Mouse (Mus musculus) CH12.LX (cell line): ENCODE results near the gene Sh3rf1. TPM values are rescaled to one million over a fixed set of nuclear protein-coding genes. Genes with fewer than 3 reads are reported as not detected.

Source experiments
- DNase-seq: peaks from one replicate; pipeline ENCODE4 v3.0.0-alpha.2; 2013; ENCODE audit errors: extremely low read depth
- H3K27ac ChIP-seq: 2 replicates; pipeline ENCODE4 v1.5.1; 2012; ENCODE audit warnings: low read depth, mild to moderate bottlenecking, control low read depth, moderate library complexity; ENCODE audit not compliant: insufficient read depth
- H3K27me3 ChIP-seq: replicated peaks from 2 replicates; pipeline ENCODE3; 2012; ENCODE audit warnings: inconsistent platforms
- H3K36me3 ChIP-seq, 2 experiments: replicated peaks in 1 of 2; 2 replicates each; pipeline versions ENCODE3 to v1.6.1; 2012; ENCODE audit warnings: inconsistent platforms in 1 of 2, low read length in 1 of 2, mild to moderate bottlenecking in 1 of 2, mixed read lengths in 1 of 2, moderate library complexity in 1 of 2; ENCODE audit not compliant: control insufficient read depth in 1 of 2, insufficient read depth in 1 of 2
- H3K4me1 ChIP-seq, 2 experiments: 2 replicates each; pipeline ENCODE4 v1.6.1; 2012; ENCODE audit warnings: inconsistent platforms in 1 of 2, moderate library complexity in 1 of 2; ENCODE audit not compliant: insufficient read depth in 2 of 2, control insufficient read depth in 1 of 2
- H3K4me2 ChIP-seq: 2 replicates; pipeline ENCODE4 v1.6.1; 2012; ENCODE audit warnings: low read depth, mild to moderate bottlenecking, control low read depth; ENCODE audit not compliant: poor library complexity, insufficient read depth, severe bottlenecking
- H3K4me3 ChIP-seq, 3 experiments: fragments of 150-350 bp in 1 of 3; sonication (generic) in 1 of 3; replicated peaks in 1 of 3; 2 replicates each; pipeline versions ENCODE3 to v1.5.1; 2011 to 2012; ENCODE audit warnings: low read depth in 2 of 3, low read length in 2 of 3, mild to moderate bottlenecking in 2 of 3, moderate library complexity in 2 of 3, control low read depth in 1 of 3, improper control_type of control experiment in 1 of 3, inconsistent platforms in 1 of 3, mixed read lengths in 1 of 3; ENCODE audit not compliant: poor library complexity in 1 of 3
- H3K79me2 ChIP-seq: replicated peaks from 2 replicates; pipeline ENCODE4 v1.6.1; 2012; ENCODE audit warnings: mild to moderate bottlenecking, moderate library complexity; ENCODE audit not compliant: control insufficient read depth, poor library complexity, insufficient read depth, severe bottlenecking; ENCODE audit errors: extremely low read depth
- H3K9ac ChIP-seq: 2 replicates; pipeline ENCODE4 v1.6.1; 2012; ENCODE audit warnings: low read depth, mild to moderate bottlenecking, control low read depth, moderate library complexity; ENCODE audit not compliant: insufficient read depth
- H3K9me3 ChIP-seq: replicated peaks from 2 replicates; pipeline ENCODE3; 2012; ENCODE audit warnings: low read length, inconsistent platforms, mixed read lengths
- BHLHE40 ChIP-seq: IDR thresholded peaks from 2 replicates; pipeline ENCODE4 v1.6.1; 2011; ENCODE audit warnings: mild to moderate bottlenecking, low read depth, low read length, improper control_type of control experiment
- CHD1 ChIP-seq: IDR thresholded peaks from 2 replicates; pipeline ENCODE4 v1.6.1; 2012; ENCODE audit warnings: low read depth, low read length, improper control_type of control experiment, inconsistent platforms
- CTCF ChIP-seq, 2 experiments: IDR thresholded peaks in 1 of 2; conservative IDR thresholded peaks in 1 of 2; 2 replicates each; pipeline ENCODE4 v1.5.1; 2011 to 2012; ENCODE audit warnings: low read depth in 2 of 2, low read length in 2 of 2, improper control_type of control experiment in 1 of 2, inconsistent platforms in 1 of 2, mild to moderate bottlenecking in 1 of 2, moderate library complexity in 1 of 2
- EP300 ChIP-seq: IDR thresholded peaks from 2 replicates; pipeline ENCODE4 v1.6.1; 2011; ENCODE audit warnings: low read length, improper control_type of control experiment
- IRF4 ChIP-seq: IDR thresholded peaks from 2 replicates; pipeline ENCODE4 v1.6.1; 2014; ENCODE audit warnings: low read depth, mild to moderate bottlenecking, inconsistent platforms, low read length, improper control_type of control experiment
- JUN ChIP-seq: IDR thresholded peaks from 2 replicates; pipeline ENCODE4 v1.6.1; 2011; ENCODE audit warnings: low read depth, mild to moderate bottlenecking, low read length, improper control_type of control experiment, moderate library complexity; ENCODE audit not compliant: insufficient read depth
- KAT2A ChIP-seq: IDR thresholded peaks from 2 replicates; pipeline ENCODE4 v1.6.1; 2012; ENCODE audit warnings: low read length, improper control_type of control experiment, inconsistent platforms; ENCODE audit not compliant: insufficient replicate concordance
- MAFK ChIP-seq: IDR thresholded peaks from 2 replicates; pipeline ENCODE4 v1.6.1; 2011; ENCODE audit warnings: low read length, improper control_type of control experiment; ENCODE audit not compliant: insufficient replicate concordance
- MYC ChIP-seq: IDR thresholded peaks from 2 replicates; pipeline ENCODE4 v1.6.1; 2011; ENCODE audit warnings: low read depth, mild to moderate bottlenecking, improper control_type of control experiment, low read length
- NELFE ChIP-seq: IDR thresholded peaks from 2 replicates; pipeline ENCODE4 v1.6.1; 2011; ENCODE audit warnings: low read depth, low read length, improper control_type of control experiment
- PAX5 ChIP-seq: IDR thresholded peaks from 2 replicates; pipeline ENCODE4 v1.6.1; 2012; ENCODE audit warnings: low read length, inconsistent platforms, mixed read lengths
- POLR2A ChIP-seq: IDR thresholded peaks from 2 replicates; pipeline ENCODE4 v1.6.1; 2011; ENCODE audit warnings: low read depth, mild to moderate bottlenecking, improper control_type of control experiment, low read length
- POLR2AphosphoS2 ChIP-seq: IDR thresholded peaks from 2 replicates; pipeline ENCODE4 v1.6.1; 2011; ENCODE audit warnings: low read depth, low read length, improper control_type of control experiment
- RAD21 ChIP-seq: IDR thresholded peaks from 2 replicates; pipeline ENCODE4 v1.6.1; 2011; ENCODE audit warnings: low read depth, mild to moderate bottlenecking, low read length, improper control_type of control experiment, moderate library complexity
- TBP ChIP-seq: conservative IDR thresholded peaks from 2 replicates; pipeline ENCODE4 v1.6.1; 2011; ENCODE audit warnings: low read depth, low read length, improper control_type of control experiment
- TCF12 ChIP-seq: IDR thresholded peaks from 2 replicates; pipeline ENCODE4 v1.6.1; 2014; ENCODE audit warnings: low read depth, mild to moderate bottlenecking, inconsistent platforms, low read length, improper control_type of control experiment
- UBTF ChIP-seq: IDR thresholded peaks from 2 replicates; pipeline ENCODE4 v1.6.1; 2012; ENCODE audit warnings: low read depth, mild to moderate bottlenecking, inconsistent platforms, low read length, improper control_type of control experiment, moderate library complexity
- USF2 ChIP-seq: conservative IDR thresholded peaks from 2 replicates; pipeline ENCODE4 v1.6.1; 2011; ENCODE audit warnings: low read depth, low read length, improper control_type of control experiment
- ZNF384 ChIP-seq: IDR thresholded peaks from 2 replicates; pipeline ENCODE4 v1.6.1; 2012; ENCODE audit warnings: low read depth, low read length, improper control_type of control experiment, inconsistent platforms
- dilution Hi-C: fragments of 300-500 bp; cut with MboI; formaldehyde crosslinking; loops from 2 replicates; pipeline ENCODE4 v1.14.3; 2020; ENCODE audit warnings: low sequenced_read_pairs; ENCODE audit not compliant: extremely low pct_unique_long_range_greater_than_20kb, extremely low pct_ligation_motif_present
- in situ Hi-C: fragments of 300-500 bp; cut with MboI; formaldehyde crosslinking; loops from 3 replicates; pipeline ENCODE4 v1.14.3; 2019; ENCODE audit warnings: low sequenced_read_pairs, low pct_ligation_motif_present, low pct_unique_long_range_greater_than_20kb, mixed read lengths
- polyA plus RNA-seq: library from polyadenylated mRNA; unstranded; fragments of >175 nt; gene quantifications from 2 replicates; pipeline ENCODE4 v1.2.1, GENCODE M21; 2012; ENCODE audit warnings: low read depth; ENCODE audit not compliant: insufficient read length
- total RNA-seq, 2 experiments: library from RNA; depleted of rRNA; stranded (reverse); fragments of 300-350 nt in 1 of 2; fragments of >200 nt in 1 of 2; gene quantifications; 2 replicates each; pipeline ENCODE4 v1.2.3; 2012 to 2014

Sh3rf1 gene
- total and polyA plus RNA-seq, 3 experiments = 6.0 to 16.8 (median 10.6) TPM

- dilution Hi-C loops = no loop called here
These were observed 49.9 kb downstream of the Sh3rf1 start for GRCm38 (mm10) chr8:61273307-61274221.

GRCm38 (mm10) chr8:61274602-61275462, 51.2 kb downstream of the Sh3rf1 start:
- TF ChIP-seq MAFK (no peak), ZNF384 (no peak), PAX5 (no peak), BHLHE40 (no peak), TCF12 (no peak), RAD21 (no peak), NELFE (no peak), IRF4 (no peak), UBTF (no peak), TBP (no peak), CTCF (conservative IDR thresholded peaks at IDR 0.05 in 1 of 2, IDR thresholded peaks at IDR 0.05 in 1 of 2; ENCODE audit: low read depth in 2 of 2, low read length in 2 of 2) (no peak), POLR2A (no peak), MYC (no peak)
- Histone ChIP-seq H3K9ac (no peak overlapping the region), H3K79me2 (no peaks in the 10 kb centered on the region; the same call in none of the 2 replicates), H3K4me1 (peaks cover 7 to 47% of the 10 kb centered on the region in 2 experiments; a peak in 3 of 4 replicates), H3K4me3 (no peak overlapping the region), H3K27me3 (no peaks in the 10 kb centered on the region), H3K36me3 (peaks cover 0 to 32% of the 10 kb centered on the region in 2 experiments), H3K9me3 (no peaks in the 10 kb centered on the region), H3K4me2 (no peak overlapping the region), H3K27ac (no peak overlapping the region)
- DNase-seq = no peak
- in situ Hi-C loops = no loop called here
- dilution Hi-C loops = no loop called here

More at GRCm38 (mm10) chr8:61273307-61274221, 49.9 kb downstream of the Sh3rf1 start:
- Histone ChIP-seq H3K9ac (no peak overlapping the region), H3K9me3 (no peaks in the 10 kb centered on the region), H3K36me3 (peaks cover 0 to 22% of the 10 kb centered on the region in 2 experiments), H3K4me3 (no peak overlapping the region), H3K27ac (no peak overlapping the region), H3K4me2 (no peak overlapping the region), H3K79me2 (no peaks in the 10 kb centered on the region; the same call in none of the 2 replicates), H3K27me3 (no peaks in the 10 kb centered on the region), H3K4me1 (peaks cover 7 to 54% of the 10 kb centered on the region in 2 experiments; a peak in 3 of 4 replicates)
- in situ Hi-C loops = no loop called here
- DNase-seq = no peak
- no peak for TF ChIP-seq EP300
- no peak for TF ChIP-seq POLR2AphosphoS2
- TF ChIP-seq BHLHE40 = no peak
- TF ChIP-seq USF2 = no peak
- no peak for TF ChIP-seq JUN
- no peak for TF ChIP-seq KAT2A
- TF ChIP-seq IRF4 = no peak
- TF ChIP-seq MYC = no peak
- no peak for TF ChIP-seq CHD1
- TF ChIP-seq TCF12 = no peak
